Mouse (Mus musculus) hindbrain, embryonic 11.5 days (tissue): Measurements from ENCODE around the gene Rpl11. TPM values are rescaled to one million over a fixed set of nuclear protein-coding genes. Genes with fewer than 3 reads are reported as not detected.
A peak's percentile ranks its signal among the peaks of the same experiment; 100 is the strongest.

Experiments used
- ATAC-seq: fragments of 200-750 bp; cut with Nextera tagmentation; 2 replicates; pipeline ENCODE4 v1.8.0; 2017; ENCODE audit warnings: mild to moderate bottlenecking, moderate TSS enrichment, moderate library complexity; ENCODE audit not compliant: low FRiP score
- DNase-seq: peaks from one replicate; pipeline ENCODE4 v3.0.0-alpha.2; 2015; ENCODE audit warnings: low spot score
- H3K27ac ChIP-seq: fragments of 300-500 bp; sonication (generic); 2 replicates; pipeline ENCODE4 v1.5.1; 2014; ENCODE audit warnings: mild to moderate bottlenecking, low read depth, low read length
- H3K27me3 ChIP-seq: fragments of 300-500 bp; sonication (generic); 2 replicates; pipeline ENCODE4 v1.6.1; 2014; ENCODE audit warnings: mild to moderate bottlenecking, low read length, moderate library complexity, mixed read lengths; ENCODE audit not compliant: control insufficient read depth, insufficient read depth
- H3K36me3 ChIP-seq: fragments of 300-500 bp; sonication (generic); 2 replicates; pipeline ENCODE4 v1.6.1; 2014; ENCODE audit warnings: mild to moderate bottlenecking, low read length, moderate library complexity, mixed read lengths; ENCODE audit not compliant: control insufficient read depth, insufficient read depth
- H3K4me1 ChIP-seq: fragments of 300-500 bp; sonication (generic); replicated peaks from 2 replicates; pipeline ENCODE4 v1.6.1; 2014; ENCODE audit warnings: low read length, mixed read lengths; ENCODE audit not compliant: control insufficient read depth, insufficient read depth
- H3K4me2 ChIP-seq: fragments of 300-500 bp; sonication (generic); replicated peaks from 2 replicates; pipeline ENCODE4 v1.6.1; 2014; ENCODE audit warnings: mild to moderate bottlenecking, low read depth, low read length
- H3K4me3 ChIP-seq: fragments of 300-500 bp; sonication (generic); 2 replicates; pipeline ENCODE4 v1.5.1; 2014; ENCODE audit warnings: low read depth, low read length
- H3K9ac ChIP-seq: fragments of 300-500 bp; sonication (generic); 2 replicates; pipeline ENCODE4 v1.6.1; 2014; ENCODE audit warnings: low read depth, low read length
- H3K9me3 ChIP-seq: fragments of 300-500 bp; sonication (generic); 2 replicates; pipeline ENCODE4 v1.6.1; 2016; ENCODE audit warnings: low read length; ENCODE audit not compliant: control insufficient read depth
- WGBS: fragments of 180-500 bp; shearing (Covaris S2); extraction: QIAGEN DNeasy Blood & Tissue Kit; methylation state at CpG from one replicate; pipeline ENCODE4 v1.1.7; 2014; 5-methylcytosine and 5-hydroxymethylcytosine counted together
- polyA plus RNA-seq: library from polyadenylated mRNA; unstranded; fragments of >200 nt; fragmentation: Nextera tagmentation; extraction: Ambion mirVana; gene quantifications from 2 replicates; pipeline ENCODE4 v1.2.1, GENCODE M21; 2014

Rpl11 gene
- polyA plus RNA-seq, 1 experiment from 2014 or later, result 354 TPM

- WGBS, result 71% methylated on average over 6 of the region's 6 CpGs
- Histone ChIP-seq H3K4me1 (0 out of 2 replicates have a peak, but pooled peaks cover 6% of the 10 kb centered on the region), H3K36me3 (peaks cover 18% of the 10 kb centered on the region), H3K4me3 (no peak overlapping the region), H3K9ac (no peak overlapping the region), H3K27ac (0 out of 2 replicates have a peak overlapping the region, but pooled peaks have one; percentile 17), H3K27me3 (no peaks in the 10 kb centered on the region), H3K9me3 (no peaks in the 10 kb centered on the region), H3K4me2 (no peak overlapping the region)
- no peak for DNase-seq
- no peak for ATAC-seq
Observed at GRCm38 (mm10) chr4:136046888-136047287, 6.3 kb downstream of the Rpl11 start.

- 90% methylated on average over 5 of the region's 5 CpGs for WGBS
- Histone ChIP-seq H3K4me2 (no peak overlapping the region), H3K36me3 (peaks cover 6% of the 10 kb centered on the region), H3K9me3 (no peaks in the 10 kb centered on the region), H3K27me3 (no peaks in the 10 kb centered on the region), H3K9ac (no peak overlapping the region), H3K4me1 (no peaks in the 10 kb centered on the region), H3K27ac (no peak overlapping the region), H3K4me3 (no peak overlapping the region)
- ATAC-seq (no peak), DNase-seq (no peak)
Observed at GRCm38 (mm10) chr4:136045091-136045490, 8.1 kb downstream of the Rpl11 start.

GRCm38 (mm10) chr4:136043784-136044400 is 9.3 kb downstream of the Rpl11 start:
- Histone ChIP-seq H3K9me3 (no peaks in the 10 kb centered on the region), H3K4me2 (no peak overlapping the region), H3K9ac (no peak overlapping the region), H3K4me3 (no peak overlapping the region), H3K36me3 (peaks cover 5% of the 10 kb centered on the region), H3K4me1 (no peaks in the 10 kb centered on the region), H3K27me3 (no peaks in the 10 kb centered on the region), H3K27ac (no peak overlapping the region)
- 89% methylated on average over 6 of the region's 6 CpGs for WGBS
- no peak for DNase-seq
- ATAC-seq, result no peak

- WGBS, result 73% methylated on average over 4 of the region's 4 CpGs
- Histone ChIP-seq H3K36me3 (no peaks in the 10 kb centered on the region), H3K4me3 (no peak overlapping the region), H3K27ac (no peak overlapping the region), H3K9me3 (no peaks in the 10 kb centered on the region), H3K4me2 (no peak overlapping the region), H3K9ac (no peak overlapping the region), H3K27me3 (no peaks in the 10 kb centered on the region), H3K4me1 (peaks cover 6% of the 10 kb centered on the region)
- DNase-seq, result no peak
- ATAC-seq, result no peak
Observed at GRCm38 (mm10) chr4:136035078-136035477, 18.1 kb downstream of the Rpl11 start.

- no peak overlapping the region for H3K4me3 ChIP-seq
- peaks cover 6% of the 10 kb centered on the region for H3K4me1 ChIP-seq
- H3K36me3 ChIP-seq, result no peaks in the 10 kb centered on the region
- no peak overlapping the region for H3K4me2 ChIP-seq
- no peaks in the 10 kb centered on the region for H3K27me3 ChIP-seq
- no peaks in the 10 kb centered on the region for H3K9me3 ChIP-seq
- H3K27ac ChIP-seq, result no peak overlapping the region
- WGBS, result 83% methylated on average over 1 of the region's 1 CpGs
- ATAC-seq, result no peak
- DNase-seq, result no peak
- no peak overlapping the region for H3K9ac ChIP-seq
Observed at GRCm38 (mm10) chr4:136033231-136033630, 20.0 kb downstream of the Rpl11 start.

- Histone ChIP-seq H3K9ac (0 out of 2 replicates have a peak overlapping the region, but pooled peaks have one; percentile 27), H3K4me2 (no peak overlapping the region), H3K36me3 (no peaks in the 10 kb centered on the region), H3K4me1 (peaks cover 6% of the 10 kb centered on the region), H3K9me3 (no peaks in the 10 kb centered on the region), H3K27ac (no peak overlapping the region), H3K4me3 (no peak overlapping the region), H3K27me3 (no peaks in the 10 kb centered on the region)
- WGBS, result 8% methylated on average over 8 of the region's 8 CpGs
- ATAC-seq (peak; percentile 25; the same call in 1 of the 2 replicates), DNase-seq (peak; percentile 19)
Observed at GRCm38 (mm10) chr4:136030968-136031909, 22.0 kb downstream of the Rpl11 start.

- Histone ChIP-seq H3K4me1 (peaks cover 6% of the 10 kb centered on the region), H3K4me2 (no peak overlapping the region), H3K27ac (no peak overlapping the region), H3K36me3 (no peaks in the 10 kb centered on the region), H3K9me3 (no peaks in the 10 kb centered on the region), H3K9ac (no peak overlapping the region), H3K27me3 (no peaks in the 10 kb centered on the region), H3K4me3 (no peak overlapping the region)
- 87% methylated on average over 5 of the region's 5 CpGs for WGBS
- DNase-seq (no peak), ATAC-seq (no peak)
Observed at GRCm38 (mm10) chr4:136028689-136029088, 24.5 kb downstream of the Rpl11 start.

GRCm38 (mm10) chr4:136028132-136028564 is 25.1 kb downstream of the Rpl11 start:
- Histone ChIP-seq H3K9ac (no peak overlapping the region), H3K4me2 (no peak overlapping the region), H3K4me3 (no peak overlapping the region), H3K4me1 (peaks cover 6% of the 10 kb centered on the region), H3K27ac (no peak overlapping the region), H3K27me3 (no peaks in the 10 kb centered on the region), H3K36me3 (no peaks in the 10 kb centered on the region), H3K9me3 (no peaks in the 10 kb centered on the region)
- ATAC-seq, result no peak
- WGBS, result 88% methylated on average over 19 of the region's 19 CpGs
- DNase-seq, result no peak
